Mouse (Mus musculus): ENCODE results near the gene Slc8a1.

- no peak for TF ChIP-seq POLR2AphosphoS2 (IDR thresholded peaks at IDR 0.05; ENCODE audit: low read depth, low read length)
- no peak for TF ChIP-seq E2F4 (IDR thresholded peaks at IDR 0.05; ENCODE audit: insufficient replicate concordance, low read depth, low read length)
- no peak for TF ChIP-seq CHD2 (IDR thresholded peaks at IDR 0.05; ENCODE audit: low read length)
- TF ChIP-seq POLR2A (IDR thresholded peaks at IDR 0.05; ENCODE audit: low read depth, low read length): no peak
- TF ChIP-seq MEF2A (IDR thresholded peaks at IDR 0.05; ENCODE audit: borderline replicate concordance, low read depth, low read length): no peak
- TF ChIP-seq CTCF (conservative IDR thresholded peaks at IDR 0.05 in 1 of 2, IDR thresholded peaks at IDR 0.05 in 1 of 2; ENCODE audit: low read depth in 2 of 2, low read length in 2 of 2): no peak
- no peak for TF ChIP-seq USF1 (IDR thresholded peaks at IDR 0.05; ENCODE audit: low read depth, low read length)
- no peak for TF ChIP-seq ZNF384 (IDR thresholded peaks at IDR 0.05; ENCODE audit: low read depth, low read length)
- no peak for TF ChIP-seq USF2 (conservative IDR thresholded peaks at IDR 0.05; ENCODE audit: low read depth, low read length)
- TF ChIP-seq NELFE (IDR thresholded peaks at IDR 0.05; ENCODE audit: low read depth, low read length): no peak
- TF ChIP-seq SMC3 (IDR thresholded peaks at IDR 0.05; ENCODE audit: low read depth, low read length): no peak
Observed at GRCm38 (mm10) chr17:81502732-81503131, 235.4 kb downstream of the Slc8a1 start.
